Mouse (Mus musculus): ENCODE results near the gene Slc11a2.
"Not testable (repeated sequence)": the region's sequence is repeated elsewhere in the genome, so short reads cannot be mapped to it uniquely, and the experiment has no call there.

The Slc11a2 gene

DNA sequence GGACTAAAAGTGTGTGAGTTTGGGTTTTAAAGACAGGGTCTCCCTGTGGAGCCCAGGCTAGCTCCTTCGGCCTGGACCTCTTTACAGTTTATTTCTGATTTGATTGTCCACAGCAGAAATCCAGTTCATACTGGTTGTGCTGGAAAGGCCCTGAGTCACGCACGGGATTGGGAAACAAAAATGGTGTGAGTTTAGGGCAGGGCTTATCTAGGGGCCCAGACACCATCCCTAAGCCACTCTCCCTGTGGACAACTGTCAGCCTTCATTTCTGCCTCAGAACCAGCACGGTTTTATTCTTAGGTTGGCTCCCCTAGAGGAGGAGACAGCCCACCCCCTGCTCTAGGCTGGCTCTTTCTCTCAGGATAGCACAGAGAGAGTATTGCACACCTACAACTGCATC lies 8.4 kb upstream of the Slc11a2 start:
- DNase-seq = no peak

DNA sequence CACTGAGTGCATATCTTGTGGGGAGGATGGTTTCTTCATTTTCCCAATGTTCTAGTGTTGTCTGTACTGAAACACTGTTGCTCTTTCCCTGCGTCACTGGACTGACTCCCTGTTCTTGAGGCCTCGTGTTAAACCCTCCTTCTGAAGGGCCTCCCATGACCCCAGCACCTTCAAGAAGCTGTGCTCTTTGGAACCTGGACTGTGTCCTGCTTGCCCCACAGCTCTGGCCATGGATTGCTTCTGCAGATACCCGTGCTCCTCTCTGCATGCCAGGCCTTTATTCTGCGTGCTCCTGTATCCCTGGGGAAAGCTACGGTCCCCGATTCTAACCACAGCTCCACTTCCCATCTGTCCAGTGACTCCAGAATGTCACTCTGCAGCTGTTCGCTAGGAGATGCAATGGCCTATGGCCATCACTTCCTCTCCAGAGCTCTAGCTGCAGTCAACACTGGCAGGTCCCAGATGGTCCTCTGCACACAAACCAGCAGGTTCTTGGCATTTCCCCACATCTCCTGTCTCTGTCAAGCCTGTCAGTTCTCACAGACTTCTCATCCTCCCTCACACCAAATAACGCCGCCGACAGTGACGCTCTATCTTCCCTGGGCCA lies 5.2 kb upstream of the Slc11a2 start:
- no peak for DNase-seq

DNA sequence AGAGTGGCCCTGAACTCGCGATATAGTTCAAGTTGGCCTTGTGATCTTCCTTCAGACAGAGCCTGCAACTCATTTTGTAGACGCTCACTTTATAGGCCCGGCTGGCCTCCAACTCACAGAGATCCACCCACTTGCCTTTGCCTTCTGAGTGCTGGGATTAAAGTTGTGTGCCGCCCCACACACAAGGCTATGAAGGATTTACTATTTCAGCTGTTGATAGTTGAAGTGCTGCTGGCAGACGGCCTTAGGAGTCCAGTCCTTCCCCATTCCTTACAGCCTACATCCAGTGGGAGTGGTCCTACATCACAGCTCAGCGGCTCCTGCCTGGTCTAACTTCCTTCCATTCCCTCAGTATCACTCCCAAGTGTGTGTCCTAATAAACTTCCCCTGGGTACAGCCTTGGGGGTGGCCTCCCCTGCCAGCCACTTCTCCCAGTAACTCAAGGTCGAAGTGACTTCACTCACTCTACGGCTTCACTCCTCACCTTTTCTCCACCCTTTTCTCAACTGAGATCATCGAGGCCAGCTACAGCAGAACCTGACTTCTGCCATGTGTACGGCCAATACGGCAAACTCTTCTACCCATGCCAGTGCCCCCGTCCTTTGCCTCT lies 3.5 kb upstream of the Slc11a2 start:
- DNase-seq = no peak

DNA sequence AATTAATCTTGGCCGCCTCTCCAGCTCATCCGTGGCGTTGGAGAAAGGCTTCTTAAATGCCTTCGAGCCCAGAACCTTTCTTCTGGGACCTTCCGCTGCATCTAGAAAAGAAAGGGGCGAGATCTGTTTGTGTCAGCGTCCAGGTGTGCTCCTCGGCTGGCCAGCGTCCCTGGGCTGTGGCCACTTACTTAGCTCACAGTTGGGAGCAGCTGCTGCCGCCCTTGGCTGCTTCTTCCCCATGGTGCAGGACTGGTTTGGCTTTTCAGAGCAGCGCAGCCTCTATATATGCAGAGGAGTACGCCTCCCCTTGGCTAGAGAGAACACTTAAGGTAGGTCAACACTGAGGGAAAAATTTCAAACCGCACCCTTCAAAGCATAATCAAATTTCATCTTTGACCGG lies 956 bp downstream of the Slc11a2 start:
- DNase-seq = peak; percentile 36

DNA sequence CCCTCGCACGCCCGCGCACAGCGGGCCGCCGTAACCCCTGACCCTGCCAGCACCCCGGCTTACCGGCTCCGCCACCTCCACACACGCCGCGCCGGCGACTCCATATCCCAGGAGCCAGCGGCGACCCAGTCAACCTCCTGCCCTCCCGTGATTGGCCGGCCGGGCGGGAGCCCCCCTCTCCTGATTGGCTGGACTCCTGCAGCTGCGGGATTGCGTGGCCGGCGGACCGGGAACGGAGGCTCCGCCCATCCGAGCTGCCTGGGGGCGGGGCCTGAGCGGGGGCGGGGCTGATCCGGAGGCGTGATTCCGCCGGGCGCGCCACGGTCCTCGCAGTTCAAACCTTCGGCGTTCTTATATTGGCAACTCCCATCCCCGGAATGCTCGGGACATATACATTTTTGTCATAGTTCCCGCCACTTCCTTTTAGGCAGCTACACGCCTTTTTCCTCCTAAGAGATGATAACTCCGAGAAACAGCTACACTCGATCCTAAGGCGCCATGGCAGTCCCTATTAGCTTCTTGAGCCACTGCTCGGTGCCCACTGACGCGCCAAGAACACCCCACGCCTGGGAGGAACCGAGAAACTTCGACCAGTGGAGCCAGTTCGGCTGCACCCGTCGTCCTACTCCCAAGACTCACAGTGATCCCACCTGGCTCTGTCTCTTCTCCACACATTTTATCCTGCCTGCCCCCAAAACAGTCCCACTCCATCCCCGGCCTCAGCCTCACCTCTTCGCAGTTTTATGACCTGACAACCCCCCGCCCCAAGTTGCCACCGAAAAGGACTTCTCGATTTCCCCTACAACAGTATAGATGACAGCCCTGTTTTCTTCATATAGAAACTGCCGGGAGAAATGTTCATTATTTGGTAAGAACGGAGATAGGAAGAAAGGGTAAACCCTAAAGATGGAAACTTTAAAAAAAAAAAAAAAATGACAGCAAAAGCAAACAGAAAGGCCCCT lies 1.7 kb downstream of the Slc11a2 start:
- DNase-seq = peak; percentile 96

DNA sequence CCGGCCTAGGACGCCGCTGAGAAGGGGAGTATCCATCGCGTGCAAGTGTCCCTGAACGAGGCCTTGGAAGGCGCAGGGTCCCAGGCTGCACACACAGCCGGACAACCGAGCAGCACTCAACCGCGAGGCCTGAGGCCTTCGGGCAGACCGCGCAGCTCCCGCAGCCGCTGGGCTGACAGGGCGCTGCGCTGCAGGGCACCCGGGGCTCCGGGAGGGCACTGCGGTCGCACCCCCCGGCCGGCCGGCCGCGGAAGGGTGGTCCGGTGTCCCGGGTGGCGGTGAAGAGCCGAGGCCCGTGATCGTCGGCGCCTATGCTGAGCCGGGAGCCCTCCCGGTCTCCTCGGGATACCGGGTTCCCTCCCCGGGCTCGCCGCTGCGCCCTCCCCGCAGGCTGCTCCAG lies 2.4 kb downstream of the Slc11a2 start:
- no peak for DNase-seq

DNA sequence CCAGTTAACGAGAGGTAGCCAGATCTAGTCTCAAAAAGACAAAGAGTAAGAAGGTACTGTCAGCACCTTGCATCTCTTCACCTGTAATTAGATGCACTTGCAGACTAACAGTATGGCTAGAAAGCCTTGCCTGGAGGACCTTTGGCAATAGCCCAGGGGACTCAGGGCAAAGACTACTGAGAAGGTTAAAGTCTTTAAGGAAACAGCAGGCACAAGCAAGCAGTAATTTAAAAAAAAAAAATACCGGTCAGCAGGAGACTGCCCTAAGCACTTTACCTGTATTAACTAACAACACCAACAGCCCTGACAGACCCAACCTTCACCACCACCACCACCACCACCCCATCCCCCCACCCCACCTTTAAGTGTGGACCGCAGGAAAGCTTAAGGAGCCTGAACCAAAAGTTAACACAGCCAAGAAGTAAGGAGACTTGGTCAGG lies 3.1 kb downstream of the Slc11a2 start, which contains the start of gene Gm5475:
Gm5475 (plus strand) TSS at position 390 of the 440 bp plus-strand sequence.
- not testable (repeated sequence) for DNase-seq

DNA sequence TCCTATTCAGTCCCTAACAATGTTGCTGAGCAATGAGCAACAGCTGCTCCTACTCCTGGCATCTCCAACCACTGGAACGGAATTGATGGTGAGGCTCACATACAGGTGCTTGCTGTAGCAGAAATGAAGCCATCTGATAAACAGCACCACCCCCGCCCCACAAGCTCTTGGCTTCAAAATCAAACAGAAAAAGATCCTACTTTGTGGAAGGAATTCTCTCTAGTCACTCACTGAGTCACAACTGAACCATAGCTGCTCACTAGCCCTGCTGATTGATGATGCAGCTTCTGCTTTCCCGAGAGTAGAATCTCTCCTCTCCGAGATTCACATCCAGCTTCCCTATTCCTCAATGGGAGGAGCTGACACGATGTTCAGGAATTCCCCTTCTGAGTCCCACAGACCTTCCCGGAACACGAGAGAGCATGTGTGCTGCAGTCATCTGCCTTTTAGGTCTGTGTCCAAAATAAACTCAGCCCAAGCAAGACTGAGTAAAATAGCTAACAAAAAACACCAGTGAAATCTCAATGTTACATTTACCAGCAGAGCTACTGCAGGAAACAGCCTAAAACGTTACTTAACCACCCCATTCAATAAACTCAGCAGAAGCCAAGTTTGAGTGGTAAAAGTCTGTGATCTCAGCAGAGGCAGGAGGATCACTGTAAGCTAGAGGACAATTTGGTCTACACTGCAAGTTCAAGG lies 3.7 kb downstream of the Slc11a2 start:
- no peak for DNase-seq

DNA sequence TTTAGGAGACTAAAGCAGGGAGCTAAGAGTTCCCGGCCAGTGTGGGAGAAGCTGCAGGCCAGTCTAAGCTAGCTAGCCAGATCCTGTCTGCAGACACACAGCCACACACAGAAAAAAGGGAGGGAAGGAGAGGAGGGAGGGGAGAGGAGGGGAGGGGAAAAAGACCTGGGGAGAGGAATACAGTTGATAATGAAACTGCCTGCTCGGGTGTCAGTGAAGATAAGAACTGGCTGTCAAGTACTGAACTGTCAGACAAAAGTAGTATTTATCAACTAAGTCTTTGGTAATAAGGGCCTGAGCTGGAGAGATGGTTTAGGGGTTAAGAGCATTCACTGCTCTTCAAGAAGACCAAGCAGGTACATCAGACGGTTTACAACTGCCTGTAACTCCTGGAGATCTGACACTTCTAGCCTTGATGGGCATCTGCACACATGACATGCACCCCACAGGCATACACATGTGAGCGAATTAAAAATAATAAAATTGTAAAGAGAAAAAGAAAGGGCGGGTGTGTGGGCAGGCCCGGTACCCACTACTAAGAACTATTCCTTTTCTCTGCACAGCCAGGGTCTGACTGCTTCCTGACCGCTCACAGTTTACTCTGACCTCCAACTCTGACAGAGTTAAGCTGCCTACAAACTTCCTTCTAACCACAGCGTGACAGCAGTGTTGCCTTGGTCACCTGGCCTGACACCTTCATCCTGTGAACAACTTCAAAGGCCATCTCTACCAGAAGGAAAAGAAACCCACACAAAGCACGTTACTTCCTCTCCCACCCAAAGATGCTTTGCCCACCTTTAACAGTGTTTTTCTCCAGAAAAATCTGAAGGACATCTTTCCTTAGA lies 4.7 kb downstream of the Slc11a2 start:
- DNase-seq = no peak

DNA sequence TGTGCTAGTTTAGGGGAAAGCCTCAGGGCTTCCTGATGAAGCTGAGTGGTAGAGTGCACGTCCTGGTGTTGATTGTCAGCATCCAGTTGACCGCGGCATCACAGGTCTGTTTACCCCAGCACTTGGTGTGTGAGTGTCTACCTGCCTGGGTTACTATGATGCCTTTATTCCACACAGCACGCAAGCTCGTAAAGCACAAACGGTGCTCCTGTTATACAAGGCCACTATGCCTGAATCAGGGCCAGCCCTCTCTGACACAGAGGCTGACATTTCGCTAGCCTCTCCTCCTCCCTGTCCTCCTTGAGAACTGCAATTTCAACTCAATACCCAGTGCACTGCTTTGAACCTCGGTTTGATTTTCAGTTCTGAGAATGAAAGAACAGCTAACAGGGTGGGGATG lies 5.6 kb downstream of the Slc11a2 start:
- peak; percentile 34 for DNase-seq

DNA sequence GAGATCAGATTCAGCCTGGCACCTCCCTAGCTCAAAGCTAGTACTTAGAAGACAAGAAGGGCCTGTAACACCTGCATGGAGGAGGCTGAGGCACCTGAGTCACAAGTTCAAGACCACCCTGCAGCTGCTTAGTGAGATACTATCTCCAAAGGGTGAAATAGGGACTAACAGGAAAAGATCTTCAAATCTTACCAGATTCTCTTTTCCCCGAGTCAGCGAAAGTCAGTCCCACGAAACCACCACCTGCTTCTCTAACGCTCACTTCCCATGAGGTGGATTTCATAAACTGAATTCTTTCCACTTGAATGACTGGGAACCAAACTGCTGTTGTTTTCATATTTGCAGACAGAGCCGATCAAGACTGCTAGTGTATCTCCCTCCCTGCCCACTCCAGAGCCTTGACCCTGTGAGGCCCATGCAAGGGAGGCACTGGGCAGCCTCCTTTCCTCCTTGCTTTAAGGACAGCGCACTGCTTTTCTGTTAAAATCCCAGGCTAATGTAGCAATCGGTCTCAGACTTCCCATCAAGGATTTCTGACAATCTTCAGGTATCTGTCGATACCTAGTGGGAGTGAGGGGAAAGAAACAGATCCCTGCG lies 6.9 kb downstream of the Slc11a2 start:
- peak; percentile 42 for DNase-seq

DNA sequence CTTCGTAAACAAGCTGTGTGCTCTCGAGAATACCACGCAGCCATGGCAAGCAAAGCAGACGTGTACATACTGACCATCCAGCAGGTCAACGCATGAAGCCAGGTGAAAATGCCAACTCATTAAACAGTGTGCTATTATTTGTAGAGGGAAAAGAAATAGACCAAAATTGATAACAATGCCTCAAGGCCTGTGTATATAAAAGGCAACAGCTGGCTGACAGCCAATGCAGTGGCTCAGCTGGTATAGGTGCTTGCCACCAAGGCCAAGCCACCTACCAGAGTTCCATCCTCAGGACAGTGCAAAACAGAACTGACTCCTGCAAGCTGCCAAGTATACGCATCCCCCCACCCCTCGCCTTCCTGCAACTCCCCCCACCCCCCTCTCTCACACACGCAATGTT lies 9.2 kb downstream of the Slc11a2 start:
- no peak for DNase-seq

DNA sequence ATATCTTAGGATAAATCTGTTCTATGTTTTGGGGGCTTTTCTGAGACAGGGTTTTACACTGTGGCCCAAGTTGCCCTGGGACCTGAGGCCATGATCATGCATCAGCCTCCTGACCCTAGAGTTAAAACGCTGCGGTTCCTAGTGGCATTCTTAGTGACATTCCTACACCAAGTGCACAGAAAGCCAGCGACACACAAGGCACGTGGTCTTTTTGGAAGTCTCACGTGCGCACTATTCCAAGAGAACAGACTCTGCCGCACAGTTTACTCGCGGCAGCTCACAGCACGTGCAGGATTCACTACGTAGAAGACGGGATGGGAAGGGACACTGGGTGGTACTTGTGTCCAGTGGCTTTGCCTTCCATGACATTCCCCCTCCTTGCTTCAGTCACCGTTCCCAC lies 9.9 kb downstream of the Slc11a2 start:
- no peak for DNase-seq

DNA sequence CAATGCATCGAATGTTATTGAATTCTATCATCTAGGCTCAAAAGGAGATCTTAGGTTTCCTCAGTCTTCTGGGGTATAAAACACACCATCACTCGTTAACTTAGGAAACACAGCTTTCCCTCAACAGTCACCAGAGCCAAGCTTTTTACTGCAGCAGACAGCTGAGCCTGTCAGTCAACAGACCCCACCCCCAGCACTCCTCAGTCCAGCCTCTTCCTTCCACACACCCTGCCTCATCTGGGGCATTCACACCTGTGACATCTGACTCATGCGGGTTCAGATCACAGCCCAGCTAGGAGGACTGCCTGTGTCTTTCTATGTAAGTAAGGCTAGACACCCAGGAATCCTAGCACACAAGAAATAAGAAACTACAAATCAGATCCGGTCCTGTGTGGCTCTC lies 10.9 kb downstream of the Slc11a2 start:
- peak; percentile 73 for DNase-seq

DNA sequence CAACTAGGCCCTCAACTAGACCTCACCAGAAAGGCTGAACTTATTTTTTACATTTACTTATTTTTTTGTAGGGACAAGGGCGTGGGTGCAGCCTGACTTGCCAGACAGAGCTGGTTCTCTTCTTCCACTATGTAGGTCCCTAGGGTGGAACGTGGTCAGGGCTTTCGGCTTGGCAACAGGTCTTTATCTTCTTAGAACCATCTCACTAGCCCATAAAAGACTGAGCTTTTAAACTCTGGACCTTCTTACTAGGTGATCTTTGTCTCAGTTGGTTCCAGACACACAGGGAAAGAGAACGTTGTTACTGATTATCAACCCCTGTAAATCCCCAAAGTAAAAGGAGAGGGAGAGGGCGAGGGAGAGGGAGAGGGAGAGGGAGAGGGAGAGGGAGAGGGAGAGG lies 11.6 kb downstream of the Slc11a2 start:
- DNase-seq = no peak

DNA sequence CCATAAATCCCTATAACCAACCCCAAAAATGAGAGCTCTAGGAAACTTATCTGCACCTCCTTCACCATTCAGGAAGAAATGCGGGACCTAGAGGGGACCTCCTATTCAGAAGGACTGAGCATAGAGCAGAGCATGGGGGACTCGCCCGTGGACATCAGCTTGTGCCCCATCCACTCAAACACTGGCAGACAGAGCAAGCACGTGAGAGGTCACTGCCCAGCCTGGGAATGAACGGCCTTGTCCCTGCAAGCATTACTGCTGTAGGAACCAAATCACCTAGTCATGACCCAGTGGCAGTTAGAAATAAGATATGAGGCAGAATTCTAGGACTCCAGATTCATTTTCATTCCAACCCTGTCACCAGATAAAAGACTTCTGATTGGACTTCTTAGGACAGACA lies 13.1 kb downstream of the Slc11a2 start:
- no peak for DNase-seq

DNA sequence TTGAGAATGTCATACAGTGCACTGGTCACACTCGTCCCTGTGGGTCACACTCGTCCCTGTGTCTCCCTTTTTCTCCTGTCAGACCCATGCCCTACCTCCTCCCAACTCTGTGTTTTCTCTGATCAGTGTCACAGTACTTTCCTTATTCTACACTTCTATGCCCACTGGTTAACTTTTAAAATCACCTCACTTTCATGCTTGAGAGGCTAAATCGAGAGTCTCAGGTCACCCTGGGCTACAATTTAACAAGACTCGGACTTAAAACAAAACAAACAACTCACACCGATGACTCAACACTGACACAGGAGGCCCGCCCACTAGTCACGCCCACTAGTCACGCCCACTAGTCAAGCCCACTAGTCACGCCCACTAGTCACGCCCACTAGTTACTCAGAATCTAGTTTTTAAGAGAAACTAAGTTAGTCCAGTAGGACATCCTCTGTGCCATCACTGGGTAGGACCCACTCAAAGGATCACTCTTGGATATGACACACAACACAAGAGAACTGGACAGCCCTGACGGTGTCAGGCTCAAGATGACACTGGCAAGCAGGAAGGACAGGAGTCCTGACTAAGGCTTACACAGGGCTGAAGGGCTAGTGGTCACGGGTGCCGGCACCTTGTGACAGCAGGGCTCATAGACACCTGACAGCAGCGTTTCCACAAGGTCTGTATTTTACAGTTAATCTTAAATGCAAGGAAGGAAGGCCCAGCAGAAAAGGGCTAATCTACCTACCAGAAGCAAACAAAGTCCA lies 13.8 kb downstream of the Slc11a2 start:
- no peak for DNase-seq

DNA sequence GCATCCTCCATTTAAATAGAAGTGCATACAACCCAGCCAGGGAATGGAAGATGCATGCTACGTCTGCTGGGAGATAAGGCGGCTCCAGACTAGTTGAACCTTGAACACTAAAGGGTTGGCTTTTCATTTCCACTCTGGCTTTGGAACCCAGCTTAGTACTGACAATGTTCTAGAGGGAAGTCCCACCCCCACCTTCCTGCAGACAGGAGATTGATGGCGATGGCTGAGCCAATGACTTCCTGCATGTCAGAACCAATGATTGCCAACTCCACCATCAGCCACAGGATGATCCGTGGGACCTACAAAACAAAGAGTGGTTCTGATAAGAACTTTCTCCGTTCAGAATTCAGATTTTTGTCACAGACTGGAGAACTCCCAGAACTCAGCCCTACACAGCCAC lies 18.8 kb downstream of the Slc11a2 start:
- DNase-seq = no peak

DNA sequence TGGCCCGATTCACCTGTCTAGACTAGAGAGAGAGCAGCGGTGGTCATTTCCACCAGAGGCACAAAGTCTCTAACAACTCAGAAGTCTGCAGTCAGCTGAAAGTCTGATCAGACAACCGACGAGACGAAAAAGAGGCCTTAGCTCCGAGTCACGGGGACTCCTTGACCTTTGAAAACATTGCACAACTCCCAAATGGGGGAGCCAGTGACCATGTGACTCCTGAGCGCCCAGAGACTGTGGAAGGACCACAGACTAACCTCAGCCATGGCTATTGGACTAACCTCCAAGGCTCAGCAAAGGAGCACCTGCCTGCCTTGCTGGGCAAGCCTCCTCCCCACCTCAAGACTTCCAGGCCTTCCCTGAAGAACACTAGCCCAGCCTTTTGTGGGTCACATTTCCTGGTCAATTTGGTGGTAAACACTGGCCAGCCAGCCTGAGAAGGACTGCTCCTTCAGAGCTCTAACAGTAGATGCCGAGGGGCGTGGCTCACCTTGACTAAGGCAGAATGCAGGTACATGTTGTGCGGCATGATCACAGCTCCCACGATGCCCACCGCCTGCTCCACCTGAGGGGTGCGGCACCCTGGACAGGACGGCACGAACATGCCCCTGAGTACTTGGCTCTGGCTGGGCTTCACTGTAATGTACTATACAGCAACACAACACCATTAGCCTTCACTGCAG lies 21.4 kb downstream of the Slc11a2 start:
- DNase-seq = no peak

DNA sequence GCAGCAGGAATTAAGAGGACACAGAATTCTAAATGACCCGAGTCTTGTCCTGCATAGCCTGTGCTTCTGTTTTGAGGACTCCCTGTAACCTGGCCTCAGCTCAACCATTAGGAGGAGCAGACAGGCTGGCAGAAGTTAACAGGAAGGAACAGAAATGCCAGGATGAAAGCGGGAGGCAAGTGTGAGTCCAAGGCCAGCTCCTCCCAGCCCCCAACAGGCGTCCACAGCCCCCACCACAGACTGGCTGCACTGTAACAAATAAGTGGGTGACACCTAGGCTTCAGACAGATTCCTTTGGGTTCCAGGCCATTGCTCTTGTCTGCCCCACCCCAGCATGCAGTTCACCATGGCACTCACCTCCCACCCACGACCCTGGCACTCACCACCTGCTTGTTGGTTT lies 22.1 kb downstream of the Slc11a2 start:
- DNase-seq = no peak
